In the genomic region with DNA sequence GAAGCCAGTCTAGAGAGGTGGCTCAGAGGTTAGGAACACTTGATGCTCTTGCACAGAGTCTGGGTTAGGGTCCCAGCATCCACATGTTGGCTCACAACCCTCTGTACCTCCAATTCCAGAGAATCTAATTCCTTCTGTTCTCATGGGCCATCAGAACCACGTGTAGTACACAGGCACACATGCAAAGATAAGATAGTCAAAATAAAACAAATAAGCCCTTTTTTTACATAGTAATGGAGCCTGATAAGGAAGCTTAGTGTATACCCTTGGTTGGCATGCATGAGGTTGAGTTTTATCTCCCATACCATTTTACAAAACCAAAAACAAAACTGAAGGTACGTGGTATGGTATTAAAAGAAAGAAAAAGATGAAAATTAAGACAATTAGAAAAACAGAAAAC, we compare ENCODE assay signal across 16 mouse cellular contexts.
"Had no signal": no experiment of that assay in that cellular context is flagged by ENCODE, and none has a peak within 500 bp of the region (broad histone marks: within the 10 kb centered on the region; RNA-seq: fewer than 3 reads in every experiment).

No protein-coding gene starts in this region.

- H3K27ac ChIP-seq: kidney, embryonic 15.5 days; limb, embryonic 10.5 days; limb, embryonic 13.5 days; macrophage; stomach, postnatal 0 days had no signal

- H3K4me2 ChIP-seq: kidney, embryonic 15.5 days; limb, embryonic 13.5 days; lung, embryonic 14.5 days; midbrain, embryonic 11.5 days had no signal

- H3K4me3 ChIP-seq: kidney, embryonic 15.5 days; limb, embryonic 10.5 days; limb, embryonic 13.5 days; megakaryocyte, embryonic 14.5 days had no signal

- H3K4me1 ChIP-seq: kidney, embryonic 15.5 days; limb, embryonic 10.5 days; limb, embryonic 13.5 days had no signal

- DNase-seq: kidney, adult 2 months; kidney, postnatal 10 days; kidney, postnatal 36 days; lung, embryonic 14.5 days; midbrain, embryonic 14.5 days; thymus, adult 2 months; thymus, postnatal 14 days had no signal

- H3K9me3 ChIP-seq: kidney, embryonic 15.5 days; limb, embryonic 10.5 days; limb, embryonic 13.5 days; megakaryocyte, embryonic 14.5 days had no signal

- ATAC-seq: intestine, postnatal 0 days; lung, postnatal 0 days had no signal

- H3K27me3 ChIP-seq: kidney, embryonic 15.5 days; limb, embryonic 13.5 days; megakaryocyte, embryonic 14.5 days had no signal

- H3K9ac ChIP-seq: kidney, embryonic 15.5 days; limb, embryonic 13.5 days; lung, embryonic 14.5 days had no signal
